Mouse (Mus musculus): ENCODE results near the gene Fam13c. TPM values are rescaled to one million over a fixed set of nuclear protein-coding genes. Genes with fewer than 3 reads are reported as not detected.

Fam13c gene
- polyA plus RNA-seq, 1 experiment from 2014 or later = 6.8 TPM

DNA sequence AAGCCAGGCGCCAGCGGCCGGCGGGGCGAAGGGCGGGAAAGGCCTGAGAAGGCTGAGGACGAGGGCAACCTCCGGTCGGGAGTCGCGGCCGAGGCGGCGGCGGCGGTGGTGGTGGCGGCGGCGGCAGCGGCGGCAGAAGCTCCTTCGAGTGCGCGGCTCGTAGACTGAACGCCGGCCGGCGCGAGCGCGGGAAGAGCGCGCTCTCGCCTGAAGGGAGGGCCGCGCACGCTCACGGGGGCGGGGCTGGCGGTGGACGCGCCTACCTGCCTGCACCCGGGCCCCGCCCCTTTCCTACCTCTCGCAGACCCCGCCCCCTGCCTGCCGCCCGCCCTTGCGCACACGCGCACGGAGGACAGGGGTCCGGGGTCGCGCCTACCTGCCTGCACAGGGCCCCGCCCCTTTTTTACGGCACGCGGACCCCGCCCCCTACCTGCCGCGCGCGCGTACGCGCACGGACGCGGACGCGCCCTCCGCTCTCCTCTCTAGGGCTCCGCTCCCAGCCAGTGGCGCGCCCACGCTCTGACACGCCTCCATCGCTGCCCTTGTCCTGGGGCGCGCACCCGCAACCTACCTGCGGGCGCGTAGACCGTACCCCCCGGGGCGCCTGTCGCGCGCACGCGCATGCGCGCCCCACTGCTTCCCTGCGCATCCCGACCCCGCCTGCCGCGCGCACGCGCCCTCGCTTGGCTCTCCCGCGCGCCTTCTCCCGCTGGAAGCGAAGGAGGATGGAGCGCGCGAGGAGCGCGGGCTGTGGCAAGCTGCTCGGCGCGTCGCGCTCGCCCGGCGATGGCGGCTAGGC, 159.0 kb downstream of the Fam13c start:
- WGBS = under 1% methylated on average over 69 of the region's 124 CpGs
- peak; percentile 67 for DNase-seq (ENCODE audit: low spot score)

DNA sequence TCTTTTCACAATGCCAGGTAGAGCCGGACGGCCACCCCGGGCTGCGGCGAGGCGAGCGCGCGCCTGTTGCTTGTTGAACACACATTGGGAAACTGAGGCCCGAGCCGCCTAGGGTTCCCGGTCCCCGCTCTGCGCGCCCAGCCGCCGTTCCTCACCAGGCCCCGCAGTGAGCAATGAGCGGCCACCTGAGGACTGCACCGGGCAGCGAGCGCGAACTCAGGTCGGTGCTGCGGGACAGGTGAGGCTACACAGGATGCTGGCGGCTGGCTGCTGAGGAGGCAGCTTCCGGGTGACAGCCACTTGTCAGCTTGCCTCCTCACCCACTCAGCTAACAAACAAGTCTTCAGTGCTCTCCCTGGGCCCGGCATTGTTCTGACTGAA, 159.6 kb downstream of the Fam13c start:
- Histone ChIP-seq H3K4me3 (ENCODE audit: low read depth, low read length) (peak overlapping the region; percentile 47), H3K9me3 (ENCODE audit: low read length) (no peaks in the 10 kb centered on the region), H3K9ac (replicated peaks; ENCODE audit: low read depth) (no peak overlapping the region), H3K4me1 (ENCODE audit: insufficient read depth, low read depth, low read length) (no peaks in the 10 kb centered on the region), H3K36me3 (ENCODE audit: insufficient read depth, low read length) (no peaks in the 10 kb centered on the region), H3K4me2 (replicated peaks; ENCODE audit: low read depth, low read length) (peak overlapping the region; percentile 88), H3K27me3 (replicated peaks; ENCODE audit: insufficient read depth, low read length) (peaks cover 17% of the 10 kb centered on the region), H3K27ac (ENCODE audit: low read length) (no peak overlapping the region)
- ATAC-seq = 0 out of 2 replicates have a peak, but pooled peaks have one; percentile 2
- no peak for TF ChIP-seq EP300 (IDR thresholded peaks at IDR 0.05)
- TF ChIP-seq CTCF (IDR thresholded peaks at IDR 0.05) = no peak
- WGBS = 3% methylated on average over 28 of the region's 28 CpGs
- DNase-seq (ENCODE audit: low spot score) = peak; percentile 5

More for the DNA sequence above, 159.0 kb downstream of the Fam13c start:
- Histone ChIP-seq H3K36me3 (ENCODE audit: insufficient read depth, low read length) (no peaks in the 10 kb centered on the region), H3K27me3 (replicated peaks; ENCODE audit: insufficient read depth, low read length) (peaks cover 17% of the 10 kb centered on the region), H3K9ac (replicated peaks; ENCODE audit: low read depth) (no peak overlapping the region), H3K9me3 (ENCODE audit: low read length) (no peaks in the 10 kb centered on the region), H3K4me2 (replicated peaks; ENCODE audit: low read depth, low read length) (peak overlapping the region; percentile 88), H3K27ac (ENCODE audit: low read length) (no peak overlapping the region), H3K4me3 (ENCODE audit: low read depth, low read length) (peak overlapping the region; percentile 47), H3K4me1 (ENCODE audit: insufficient read depth, low read depth, low read length) (no peaks in the 10 kb centered on the region)
- TF ChIP-seq EP300 (IDR thresholded peaks at IDR 0.05) (no peak), CTCF (IDR thresholded peaks at IDR 0.05) (no peak)
- peak; percentile 89 for ATAC-seq

Other genes with a start within 250 kb of the Fam13c start
- 1.6 and 1.8 TPM in 2 replicates for gene Mrln, start 235.8 kb upstream of the Fam13c start, polyA plus RNA-seq (2015; fragmentation: Nextera tagmentation; extraction: Ambion mirVana)
- 24.8 and 25.4 TPM in 2 replicates for gene Slc16a9, start 195.4 kb upstream of the Fam13c start, polyA plus RNA-seq (2015; fragmentation: Nextera tagmentation; extraction: Ambion mirVana)
- gene Phyhipl, start 215.5 kb downstream of the Fam13c start, polyA plus RNA-seq (2015; fragmentation: Nextera tagmentation; extraction: Ambion mirVana) = 0.49 and 0.75 TPM in 2 replicates